9 mouse cellular contexts compared by ENCODE assay signal in the genomic region with DNA sequence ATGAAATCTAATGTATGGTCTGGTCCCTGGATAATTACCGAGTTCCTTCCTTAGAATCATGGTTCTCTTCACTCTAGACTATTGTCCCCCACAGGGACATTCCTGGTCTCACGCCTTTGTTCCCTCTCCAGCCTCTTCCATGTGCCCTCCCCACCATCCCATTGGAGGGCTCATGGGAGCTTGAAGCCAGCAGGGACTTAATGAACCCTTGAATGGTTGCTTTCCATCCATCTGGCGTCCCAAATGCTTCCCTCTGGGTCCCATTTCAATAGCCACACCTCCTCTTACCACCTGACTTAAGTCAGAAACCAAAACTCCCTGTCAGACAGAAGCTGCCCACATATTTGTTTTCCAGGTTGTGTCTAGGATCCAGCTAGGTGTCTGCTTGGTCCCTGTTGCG. TPM values are rescaled to one million over a fixed set of nuclear protein-coding genes. Genes with fewer than 3 reads are reported as not detected.
DNase-seq lines count a peak whose midpoint lies in the region; ATAC-seq lines count a peak whose summit lies in the region.
"Had no signal": no experiment of that assay in that cellular context is flagged by ENCODE, and none has a peak within 500 bp of the region (broad histone marks: within the 10 kb centered on the region; RNA-seq: fewer than 3 reads in every experiment).

No protein-coding gene starts in this region.

- H3K4me3 ChIP-seq in heart, embryonic 15.5 days: no peak overlapping the region
- H3K4me3 ChIP-seq in neural tube, embryonic 11.5 days (ENCODE audit: low read depth, low read length): no peak overlapping the region
- H3K4me3 ChIP-seq in intestine, embryonic 16.5 days (ENCODE audit: low read length): no peak overlapping the region
- no peak overlapping the region for H3K4me3 ChIP-seq in neural tube, embryonic 14.5 days (ENCODE audit: low read depth, low read length)
- H3K4me3 ChIP-seq: myocyte had no signal

- DNase-seq in heart, postnatal 25 days (ENCODE audit: low spot score): no peak
- DNase-seq in neural tube, embryonic 11.5 days (ENCODE audit: low spot score): no peak
- no peak for DNase-seq in neural tube, embryonic 10.5 days (ENCODE audit: extremely low spot score, low spot score)
- DNase-seq in thymus, postnatal 10 days (ENCODE audit: low spot score in 2 of 2): no peak
- DNase-seq in gastrocnemius, postnatal 14 days: no peak

- H3K4me1 ChIP-seq in heart, embryonic 15.5 days (replicated peaks): peaks cover 56% of the 10 kb centered on the region
- H3K4me1 ChIP-seq in neural tube, embryonic 11.5 days (ENCODE audit: control insufficient read depth, insufficient read depth, low read length): peaks cover 5% of the 10 kb centered on the region
- peaks cover 22% of the 10 kb centered on the region for H3K4me1 ChIP-seq in intestine, embryonic 16.5 days (ENCODE audit: control insufficient read depth, insufficient read depth, low read length)
- no peaks in the 10 kb centered on the region for H3K4me1 ChIP-seq in neural tube, embryonic 14.5 days (ENCODE audit: control insufficient read depth, insufficient read depth, low read length)

- no peak overlapping the region for H3K9ac ChIP-seq in heart, embryonic 15.5 days
- no peak overlapping the region for H3K9ac ChIP-seq in neural tube, embryonic 11.5 days (ENCODE audit: low read length)
- H3K9ac ChIP-seq in intestine, embryonic 16.5 days (ENCODE audit: low read depth, low read length): no peak overlapping the region
- no peak overlapping the region for H3K9ac ChIP-seq in neural tube, embryonic 14.5 days (replicated peaks; ENCODE audit: low read depth, low read length)

- H3K9me3 ChIP-seq in heart, embryonic 15.5 days (replicated peaks): no peaks in the 10 kb centered on the region
- no peaks in the 10 kb centered on the region for H3K9me3 ChIP-seq in neural tube, embryonic 11.5 days (ENCODE audit: control insufficient read depth, low read length)
- H3K9me3 ChIP-seq in intestine, embryonic 16.5 days (ENCODE audit: control insufficient read depth, low read length): no peaks in the 10 kb centered on the region
- H3K9me3 ChIP-seq in neural tube, embryonic 14.5 days (ENCODE audit: control insufficient read depth, low read length): no peaks in the 10 kb centered on the region

- no peak overlapping the region for H3K4me2 ChIP-seq in heart, embryonic 15.5 days
- H3K4me2 ChIP-seq in neural tube, embryonic 11.5 days (ENCODE audit: low read depth): no peak overlapping the region
- no peak overlapping the region for H3K4me2 ChIP-seq in intestine, embryonic 16.5 days (ENCODE audit: low read depth, low read length)
- no peak overlapping the region for H3K4me2 ChIP-seq in neural tube, embryonic 14.5 days (ENCODE audit: low read depth, low read length)

- H3K27ac ChIP-seq in heart, embryonic 15.5 days: peak overlapping the region; percentile 76
- no peak overlapping the region for H3K27ac ChIP-seq in neural tube, embryonic 11.5 days (ENCODE audit: low read depth, low read length)
- H3K27ac ChIP-seq in intestine, embryonic 16.5 days (ENCODE audit: low read length): no peak overlapping the region
- no peak overlapping the region for H3K27ac ChIP-seq in neural tube, embryonic 14.5 days (ENCODE audit: low read depth, low read length)

- intact Hi-C loops in heart, postnatal 25 days (cut with DNase I): loop anchor here (1.0 to 2.0 kb wide), 4 partner anchors 61 to 187 kb away; a partner anchor contains a TSS
- intact Hi-C loops in gastrocnemius, postnatal 14 days (cut with DNase I; ENCODE audit: low total_unique reads): loop anchor here (2.0 to 10.0 kb wide), 3 partner anchors 72 to 185 kb away; a partner anchor contains a TSS

- WGBS in heart, embryonic 15.5 days: 48% methylated on average over 4 of the region's 4 CpGs
- 44% methylated on average over 4 of the region's 4 CpGs for WGBS in neural tube, embryonic 11.5 days
- WGBS in intestine, embryonic 16.5 days: 53% methylated on average over 4 of the region's 4 CpGs
- WGBS in neural tube, embryonic 14.5 days: 38% methylated on average over 4 of the region's 4 CpGs

- H3K27me3 ChIP-seq in heart, embryonic 15.5 days: no peaks in the 10 kb centered on the region
- no peaks in the 10 kb centered on the region for H3K27me3 ChIP-seq in neural tube, embryonic 11.5 days (ENCODE audit: control insufficient read depth, insufficient read depth, low read length)
- no peaks in the 10 kb centered on the region for H3K27me3 ChIP-seq in intestine, embryonic 16.5 days (replicated peaks; ENCODE audit: control insufficient read depth, insufficient read depth, low read length)
- no peaks in the 10 kb centered on the region for H3K27me3 ChIP-seq in neural tube, embryonic 14.5 days (ENCODE audit: control insufficient read depth, insufficient read depth, low read length)

- H3K36me3 ChIP-seq in heart, embryonic 15.5 days: peaks cover 7% of the 10 kb centered on the region; the same call in 1 of the 2 replicates
- H3K36me3 ChIP-seq in neural tube, embryonic 11.5 days (ENCODE audit: control insufficient read depth, insufficient read depth, low read length): no peaks in the 10 kb centered on the region
- H3K36me3 ChIP-seq in intestine, embryonic 16.5 days (ENCODE audit: control insufficient read depth, insufficient read depth, low read length): no peaks in the 10 kb centered on the region
- no peaks in the 10 kb centered on the region; the same call in 1 of the 2 replicates for H3K36me3 ChIP-seq in neural tube, embryonic 14.5 days (ENCODE audit: control insufficient read depth, insufficient read depth, low read length)

- no peak for ATAC-seq in heart, embryonic 15.5 days (replicated peaks; ENCODE audit: insufficient number of reproducible peaks, insufficient read depth, low FRiP score, low read depth)
- ATAC-seq in neural tube, embryonic 11.5 days (ENCODE audit: insufficient read depth, low FRiP score, low TSS enrichment): 0 out of 2 replicates have a peak, but pooled peaks have one; percentile 13
- peak; percentile 14; the same call in 1 of the 2 replicates for ATAC-seq in intestine, embryonic 16.5 days
- ATAC-seq in neural tube, embryonic 14.5 days (ENCODE audit: low read depth): 0 out of 2 replicates have a peak, but pooled peaks have one; percentile 19

RNA-seq across cellular contexts. Expression of a gene that starts 30.4 kb away (rescaled TPM):
- polyA plus RNA-seq in heart, embryonic 15.5 days (2015; fragmentation: Nextera tagmentation; extraction: Ambion mirVana): 3.0 and 8.4 TPM in 2 replicates
- under 1 TPM; 0.39 to 0.68 TPM for total RNA-seq in heart, postnatal 25 days (2021)
- 5.1 and 8.6 TPM in 2 replicates for polyA plus RNA-seq in neural tube, embryonic 11.5 days (2014; fragmentation: Nextera tagmentation; extraction: Ambion mirVana)
- 5.8 and 7.4 TPM in 2 replicates for polyA plus RNA-seq in intestine, embryonic 16.5 days (2015; fragmentation: Nextera tagmentation; extraction: Ambion mirVana)
- polyA plus RNA-seq in neural tube, embryonic 14.5 days (2014; fragmentation: Nextera tagmentation; extraction: Ambion mirVana): 2.5 and 3.1 TPM in 2 replicates
- total RNA-seq in gastrocnemius, postnatal 14 days (2021): 1 to 10 TPM in 1 of 2 experiments, under 1 TPM in 1; 0.91 to 1.5 TPM
